Comparison of ENCODE assay signal across 22 mouse cellular contexts in genomic region chr2:121522006-121522405, GRCm38 (mm10). TPM values are rescaled to one million over a fixed set of nuclear protein-coding genes. Genes with fewer than 3 reads are reported as not detected.
DNase-seq lines count a peak whose midpoint lies in the region; ATAC-seq lines count a peak whose summit lies in the region.
"Had no signal": no experiment of that assay in that cellular context is flagged by ENCODE, and none has a peak within 500 bp of the region (broad histone marks: within the 10 kb centered on the region; RNA-seq: fewer than 3 reads in every experiment).

No protein-coding gene starts in this region.

- 85% methylated on average over 2 of the region's 2 CpGs for WGBS in forebrain, embryonic 14.5 days
- 96% methylated on average over 2 of the region's 2 CpGs for WGBS in forebrain, embryonic 10.5 days

- no peak overlapping the region for H3K27ac ChIP-seq in forebrain, embryonic 14.5 days (ENCODE audit: low read depth, low read length)
- H3K27ac ChIP-seq in forebrain, embryonic 10.5 days = no peak overlapping the region
- H3K27ac ChIP-seq: embryonic facial prominence, embryonic 12.5 days; hindbrain, embryonic 15.5 days; kidney, postnatal 0 days; limb, embryonic 15.5 days; stomach, embryonic 15.5 days had no signal

- H3K36me3 ChIP-seq in forebrain, embryonic 14.5 days (ENCODE audit: control insufficient read depth, insufficient read depth, low read length) = peaks cover 45% of the 10 kb centered on the region
- H3K36me3 ChIP-seq in forebrain, embryonic 10.5 days (replicated peaks) = peaks cover 92% of the 10 kb centered on the region
- H3K36me3 ChIP-seq: hindbrain, embryonic 15.5 days; stomach, embryonic 15.5 days had no signal

- no peak overlapping the region for H3K9ac ChIP-seq in forebrain, embryonic 14.5 days (ENCODE audit: low read length)
- H3K9ac ChIP-seq: embryonic facial prominence, embryonic 12.5 days; forebrain, postnatal 0 days; heart, embryonic 12.5 days; hindbrain, embryonic 15.5 days; limb, embryonic 15.5 days; liver, postnatal 0 days; stomach, embryonic 15.5 days had no signal

- no peaks in the 10 kb centered on the region for H3K27me3 ChIP-seq in forebrain, embryonic 14.5 days (replicated peaks; ENCODE audit: control insufficient read depth, insufficient read depth, low read length)
- H3K27me3 ChIP-seq in forebrain, embryonic 10.5 days (ENCODE audit: poor library complexity, severe bottlenecking) = no peaks in the 10 kb centered on the region
- H3K27me3 ChIP-seq: embryonic facial prominence, embryonic 12.5 days; heart, embryonic 12.5 days; hindbrain, embryonic 15.5 days; limb, embryonic 15.5 days; stomach, embryonic 15.5 days had no signal

- H3K4me2 ChIP-seq in forebrain, embryonic 14.5 days (ENCODE audit: low read length) = no peak overlapping the region
- H3K4me2 ChIP-seq: embryonic facial prominence, embryonic 12.5 days; heart, embryonic 12.5 days; hindbrain, embryonic 15.5 days; limb, embryonic 15.5 days; stomach, embryonic 15.5 days had no signal

- DNase-seq in forebrain, embryonic 14.5 days (ENCODE audit: low spot score) = peak; percentile 9
- no peak for DNase-seq in forebrain, embryonic 10.5 days (ENCODE audit: extremely low spot score, low spot score)
- DNase-seq in right cerebral cortex, adult 18-20 months = peak; percentile 49
- no peak for DNase-seq in right cerebral cortex, postnatal 4 days
- DNase-seq in spleen, adult 12 weeks (ENCODE audit: low spot score) = no peak
- DNase-seq in adipocyte (ENCODE audit: low spot score) = no peak
- no peak for DNase-seq in thymus, postnatal 10 days (ENCODE audit: low spot score in 2 of 2)
- DNase-seq: cerebellum, adult 18-20 months; cerebellum, postnatal 36 days; forebrain, postnatal 0 days; heart, postnatal 36 days; kidney, adult 11 months; liver, postnatal 0 days; lung, postnatal 14 days; spleen, adult 18-20 months had no signal

- H3K4me3 ChIP-seq in forebrain, embryonic 14.5 days (ENCODE audit: low read depth, low read length) = no peak overlapping the region
- no peak overlapping the region for H3K4me3 ChIP-seq in forebrain, embryonic 10.5 days
- H3K4me3 ChIP-seq: embryonic facial prominence, embryonic 12.5 days; heart, embryonic 12.5 days; hindbrain, embryonic 15.5 days; limb, embryonic 15.5 days; stomach, embryonic 15.5 days had no signal

- H3K9me3 ChIP-seq in forebrain, embryonic 14.5 days (replicated peaks; ENCODE audit: control insufficient read depth, low read length) = no peaks in the 10 kb centered on the region
- no peaks in the 10 kb centered on the region for H3K9me3 ChIP-seq in forebrain, embryonic 10.5 days
- H3K9me3 ChIP-seq: embryonic facial prominence, embryonic 12.5 days; heart, embryonic 12.5 days; hindbrain, embryonic 15.5 days; limb, embryonic 15.5 days; stomach, embryonic 15.5 days had no signal

- ATAC-seq in forebrain, embryonic 14.5 days = no peak
- ATAC-seq in megakaryocyte-erythroid progenitor cell, adult 5-6 weeks (replicated peaks; ENCODE audit: low FRiP score, low TSS enrichment, poor library complexity, severe bottlenecking) = peak; percentile 73
- ATAC-seq: forebrain, postnatal 0 days; liver, postnatal 0 days had no signal

- no peaks in the 10 kb centered on the region for H3K4me1 ChIP-seq in forebrain, embryonic 14.5 days (ENCODE audit: control insufficient read depth, insufficient read depth, low read length)
- no peaks in the 10 kb centered on the region for H3K4me1 ChIP-seq in forebrain, embryonic 10.5 days
- H3K4me1 ChIP-seq: embryonic facial prominence, embryonic 12.5 days; heart, embryonic 12.5 days; hindbrain, embryonic 15.5 days; limb, embryonic 15.5 days; stomach, embryonic 15.5 days had no signal

RNA-seq across cellular contexts. Expression of gene Wdr76, which starts 15.5 kb away (rescaled TPM):
- polyA plus RNA-seq in forebrain, embryonic 14.5 days (2014; fragmentation: Nextera tagmentation; extraction: Ambion mirVana) = 5.5 and 5.6 TPM in 2 replicates
- polyA plus RNA-seq in forebrain, embryonic 10.5 days (2016; fragmentation: Nextera tagmentation; extraction: Ambion mirVana) = 15.0 and 15.8 TPM in 2 replicates
- total RNA-seq in megakaryocyte-erythroid progenitor cell, adult 5-6 weeks (2014; fragmentation: Nextera tagmentation) = 37.9 and 52.7 TPM in 2 replicates
- total RNA-seq in megakaryocyte-erythroid progenitor cell, adult 5-6 weeks (2017) = 41.7 and 55.8 TPM in 2 replicates

RNA-seq across cellular contexts. Expression of gene Mfap1a, which starts 15.5 kb away (rescaled TPM):
- 19.4 and 24.4 TPM in 2 replicates for polyA plus RNA-seq in forebrain, embryonic 14.5 days (2014; fragmentation: Nextera tagmentation; extraction: Ambion mirVana)
- 27.9 and 29.5 TPM in 2 replicates for polyA plus RNA-seq in forebrain, embryonic 10.5 days (2016; fragmentation: Nextera tagmentation; extraction: Ambion mirVana)
- total RNA-seq in megakaryocyte-erythroid progenitor cell, adult 5-6 weeks (2014; fragmentation: Nextera tagmentation) = 18.6 and 26.6 TPM in 2 replicates
- 34.0 and 45.9 TPM in 2 replicates for total RNA-seq in megakaryocyte-erythroid progenitor cell, adult 5-6 weeks (2017)

RNA-seq across cellular contexts. Expression of gene Mfap1b, which starts 48.1 kb away (rescaled TPM):
- 65.7 and 73.0 TPM in 2 replicates for polyA plus RNA-seq in forebrain, embryonic 14.5 days (2014; fragmentation: Nextera tagmentation; extraction: Ambion mirVana)
- polyA plus RNA-seq in forebrain, embryonic 10.5 days (2016; fragmentation: Nextera tagmentation; extraction: Ambion mirVana) = 53.5 and 53.7 TPM in 2 replicates
- total RNA-seq in megakaryocyte-erythroid progenitor cell, adult 5-6 weeks (2014; fragmentation: Nextera tagmentation) = 19.7 and 20.2 TPM in 2 replicates
- total RNA-seq in megakaryocyte-erythroid progenitor cell, adult 5-6 weeks (2017) = 50.0 and 51.3 TPM in 2 replicates

Comparison
In these comparisons a context has a peak if more than half of its experiments do, and no peak if none do; other contexts are left out.
1. DNase-seq: peak in forebrain, embryonic 14.5 days (single experiment) and right cerebral cortex, adult 18-20 months (single experiment); none in forebrain, embryonic 10.5 days (single experiment), right cerebral cortex, postnatal 4 days (single experiment), spleen, adult 12 weeks (single experiment), adipocyte (single experiment) and thymus, postnatal 10 days (0 of 2).